8 mouse cellular contexts compared by ENCODE assay signal in the genomic region with DNA sequence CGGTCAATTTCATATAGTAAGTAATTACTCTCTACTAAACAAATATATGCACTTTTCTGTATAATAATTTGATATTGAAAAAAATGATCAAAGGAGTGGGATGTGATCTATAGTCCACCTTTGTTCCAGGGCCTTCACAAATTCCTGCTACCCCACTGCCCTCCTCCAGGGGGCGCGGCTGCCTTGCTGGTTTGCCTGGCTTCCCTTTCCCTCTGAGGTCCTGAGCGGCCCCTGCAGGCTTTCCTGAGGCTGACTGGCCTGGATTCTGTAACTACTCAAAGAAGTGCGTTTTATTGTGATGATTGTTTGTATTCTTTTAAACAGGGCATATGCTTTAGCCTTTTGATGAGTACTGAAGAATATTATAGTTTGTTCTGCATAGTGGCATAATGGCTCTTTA.
DNase-seq lines count a peak whose midpoint lies in the region; ATAC-seq lines count a peak whose summit lies in the region.

No protein-coding gene starts in this region.

- no peaks in the 10 kb centered on the region for H3K4me1 ChIP-seq in midbrain, embryonic 11.5 days (ENCODE audit: control insufficient read depth, insufficient read depth, low read length)
- no peaks in the 10 kb centered on the region for H3K4me1 ChIP-seq in midbrain, embryonic 15.5 days
- no peaks in the 10 kb centered on the region for H3K4me1 ChIP-seq in kidney, embryonic 15.5 days
- H3K4me1 ChIP-seq in limb, embryonic 11.5 days (ENCODE audit: control insufficient read depth, insufficient read depth, low read length): no peaks in the 10 kb centered on the region
- H3K4me1 ChIP-seq in neural tube, embryonic 14.5 days (ENCODE audit: control insufficient read depth, insufficient read depth, low read length): no peaks in the 10 kb centered on the region

- H3K9ac ChIP-seq in midbrain, embryonic 11.5 days (ENCODE audit: low read length): no peak overlapping the region
- H3K9ac ChIP-seq in midbrain, embryonic 15.5 days: no peak overlapping the region
- H3K9ac ChIP-seq in kidney, embryonic 15.5 days: no peak overlapping the region
- no peak overlapping the region for H3K9ac ChIP-seq in limb, embryonic 11.5 days (ENCODE audit: low read length)
- no peak overlapping the region for H3K9ac ChIP-seq in neural tube, embryonic 14.5 days (replicated peaks; ENCODE audit: low read depth, low read length)

- no peak overlapping the region for H3K4me2 ChIP-seq in midbrain, embryonic 11.5 days
- no peak overlapping the region for H3K4me2 ChIP-seq in midbrain, embryonic 15.5 days
- no peak overlapping the region for H3K4me2 ChIP-seq in kidney, embryonic 15.5 days
- H3K4me2 ChIP-seq in limb, embryonic 11.5 days (ENCODE audit: low read depth, severe bottlenecking): no peak overlapping the region
- H3K4me2 ChIP-seq in neural tube, embryonic 14.5 days (ENCODE audit: low read depth, low read length): no peak overlapping the region

- peak; percentile 90 for ATAC-seq in midbrain, embryonic 11.5 days (ENCODE audit: low FRiP score)
- no peak; the same call in 1 of the 2 replicates for ATAC-seq in midbrain, embryonic 15.5 days (replicated peaks)
- ATAC-seq in kidney, embryonic 15.5 days (replicated peaks; ENCODE audit: low FRiP score): peak; percentile 76
- peak; percentile 40; the same call in 1 of the 2 replicates for ATAC-seq in limb, embryonic 11.5 days (ENCODE audit: insufficient number of reproducible peaks, low FRiP score, low TSS enrichment, low read depth)
- peak; percentile 38; the same call in 1 of the 2 replicates for ATAC-seq in neural tube, embryonic 14.5 days (ENCODE audit: low read depth)

- no peaks in the 10 kb centered on the region for H3K9me3 ChIP-seq in midbrain, embryonic 11.5 days (ENCODE audit: control insufficient read depth, low read length)
- H3K9me3 ChIP-seq in midbrain, embryonic 15.5 days: no peaks in the 10 kb centered on the region
- H3K9me3 ChIP-seq in kidney, embryonic 15.5 days (replicated peaks): no peaks in the 10 kb centered on the region
- no peaks in the 10 kb centered on the region for H3K9me3 ChIP-seq in limb, embryonic 11.5 days (ENCODE audit: control insufficient read depth, low read length)
- no peaks in the 10 kb centered on the region for H3K9me3 ChIP-seq in neural tube, embryonic 14.5 days (ENCODE audit: control insufficient read depth, low read length)

- 16% methylated on average over 5 of the region's 5 CpGs for WGBS in midbrain, embryonic 11.5 days
- WGBS in midbrain, embryonic 15.5 days: 10% methylated on average over 5 of the region's 5 CpGs
- 16% methylated on average over 5 of the region's 5 CpGs for WGBS in kidney, embryonic 15.5 days
- 10% methylated on average over 5 of the region's 5 CpGs for WGBS in limb, embryonic 11.5 days
- WGBS in neural tube, embryonic 14.5 days: 20% methylated on average over 5 of the region's 5 CpGs

- H3K27ac ChIP-seq in midbrain, embryonic 11.5 days (ENCODE audit: low read depth, low read length): no peak overlapping the region
- H3K27ac ChIP-seq in midbrain, embryonic 15.5 days: no peak overlapping the region
- no peak overlapping the region for H3K27ac ChIP-seq in kidney, embryonic 15.5 days
- no peak overlapping the region for H3K27ac ChIP-seq in limb, embryonic 11.5 days (replicated peaks; ENCODE audit: low read depth, low read length)
- H3K27ac ChIP-seq in neural tube, embryonic 14.5 days (ENCODE audit: low read depth, low read length): no peak overlapping the region

- peak; percentile 98 for DNase-seq in midbrain, embryonic 11.5 days (ENCODE audit: low spot score, missing footprints)
- DNase-seq in cerebellum, adult 8-10 months: peak; percentile 5
- peak; percentile 33 to 86 for DNase-seq in frontal cortex, adult 2 months (ENCODE audit: extremely low spot score in 1 of 2, low spot score in 1 of 2)
- peak; percentile 86 for DNase-seq in limb, embryonic 11.5 days (ENCODE audit: low spot score)
- DNase-seq in urinary bladder, postnatal 36 days (ENCODE audit: low spot score in 2 of 2): peak; percentile 49 to 56

- H3K36me3 ChIP-seq in midbrain, embryonic 11.5 days (ENCODE audit: control insufficient read depth, insufficient read depth, low read length): no peaks in the 10 kb centered on the region
- no peaks in the 10 kb centered on the region for H3K36me3 ChIP-seq in midbrain, embryonic 15.5 days (replicated peaks)
- H3K36me3 ChIP-seq in kidney, embryonic 15.5 days: no peaks in the 10 kb centered on the region
- no peaks in the 10 kb centered on the region for H3K36me3 ChIP-seq in limb, embryonic 11.5 days (ENCODE audit: control insufficient read depth, insufficient read depth, low read length)
- no peaks in the 10 kb centered on the region for H3K36me3 ChIP-seq in neural tube, embryonic 14.5 days (ENCODE audit: control insufficient read depth, insufficient read depth, low read length)

- no peaks in the 10 kb centered on the region for H3K27me3 ChIP-seq in midbrain, embryonic 11.5 days (ENCODE audit: control insufficient read depth, insufficient read depth, low read length)
- no peaks in the 10 kb centered on the region for H3K27me3 ChIP-seq in midbrain, embryonic 15.5 days (replicated peaks)
- H3K27me3 ChIP-seq in kidney, embryonic 15.5 days: no peaks in the 10 kb centered on the region
- H3K27me3 ChIP-seq in limb, embryonic 11.5 days (ENCODE audit: control insufficient read depth, insufficient read depth, low read length): no peaks in the 10 kb centered on the region
- H3K27me3 ChIP-seq in neural tube, embryonic 14.5 days (ENCODE audit: control insufficient read depth, insufficient read depth, low read length): no peaks in the 10 kb centered on the region

- no peak overlapping the region for H3K4me3 ChIP-seq in midbrain, embryonic 11.5 days (ENCODE audit: low read depth, low read length)
- H3K4me3 ChIP-seq in midbrain, embryonic 15.5 days: no peak overlapping the region
- no peak overlapping the region for H3K4me3 ChIP-seq in kidney, embryonic 15.5 days (replicated peaks)
- H3K4me3 ChIP-seq in limb, embryonic 11.5 days (ENCODE audit: low read depth, low read length): no peak overlapping the region
- no peak overlapping the region for H3K4me3 ChIP-seq in neural tube, embryonic 14.5 days (ENCODE audit: low read depth, low read length)

Comparison
In these comparisons a context has a peak if more than half of its experiments do, and no peak if none do; other contexts are left out.
1. DNase-seq: peak in every context shown above with its lines; median percentile 98 in midbrain, embryonic 11.5 days; 86 in limb, embryonic 11.5 days; 60 in frontal cortex, adult 2 months; 52 in urinary bladder, postnatal 36 days; 5 in cerebellum, adult 8-10 months.